Mouse (Mus musculus): ENCODE measurements around the gene Chst8.

DNA sequence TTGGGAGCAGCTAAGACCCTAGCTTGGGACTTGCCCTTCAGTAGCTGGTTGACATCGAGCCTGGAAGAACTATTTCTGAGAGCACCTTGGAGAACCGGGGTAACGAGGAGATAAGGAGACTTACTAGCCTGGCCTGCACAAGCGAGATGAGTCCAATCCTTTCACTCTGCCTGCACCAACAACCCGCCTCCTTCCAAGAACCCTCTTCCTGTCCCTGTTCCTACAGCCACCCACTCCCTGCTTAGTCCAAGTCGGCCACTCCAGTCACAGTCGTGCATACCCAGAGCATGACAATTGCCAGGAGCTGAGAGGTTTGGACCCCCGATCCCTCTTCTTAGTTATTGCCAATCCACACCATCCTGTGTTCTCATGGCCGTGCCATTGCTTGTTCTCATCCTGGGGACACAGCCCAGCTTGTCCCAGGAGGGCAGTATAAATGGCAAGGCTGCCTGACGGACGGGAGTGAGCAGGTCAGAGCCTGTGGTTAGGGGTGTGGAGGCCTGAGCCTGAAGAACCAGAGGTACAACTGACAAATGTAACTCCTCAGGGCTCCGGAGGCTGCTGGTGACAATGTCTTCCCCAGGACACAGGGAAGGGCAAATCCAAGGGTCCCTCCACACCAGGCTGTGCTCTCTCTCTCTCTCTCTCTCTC, 166.2 kb downstream of the Chst8 start:
- TF ChIP-seq CTCF (IDR thresholded peaks at IDR 0.05; ENCODE audit: low read depth, low read length) (no peak), POLR2AphosphoS5 (IDR thresholded peaks at IDR 0.05; ENCODE audit: insufficient replicate concordance, low read depth, low read length) (no peak), GATA2 (IDR thresholded peaks at IDR 0.05; ENCODE audit: borderline replicate concordance, low read depth, low read length) (no peak), TAL1 (conservative IDR thresholded peaks at IDR 0.05; ENCODE audit: low read depth, low read length) (no peak)
